Mouse (Mus musculus): Measurements from ENCODE around the gene Cby1.

Cby1 gene

DNA sequence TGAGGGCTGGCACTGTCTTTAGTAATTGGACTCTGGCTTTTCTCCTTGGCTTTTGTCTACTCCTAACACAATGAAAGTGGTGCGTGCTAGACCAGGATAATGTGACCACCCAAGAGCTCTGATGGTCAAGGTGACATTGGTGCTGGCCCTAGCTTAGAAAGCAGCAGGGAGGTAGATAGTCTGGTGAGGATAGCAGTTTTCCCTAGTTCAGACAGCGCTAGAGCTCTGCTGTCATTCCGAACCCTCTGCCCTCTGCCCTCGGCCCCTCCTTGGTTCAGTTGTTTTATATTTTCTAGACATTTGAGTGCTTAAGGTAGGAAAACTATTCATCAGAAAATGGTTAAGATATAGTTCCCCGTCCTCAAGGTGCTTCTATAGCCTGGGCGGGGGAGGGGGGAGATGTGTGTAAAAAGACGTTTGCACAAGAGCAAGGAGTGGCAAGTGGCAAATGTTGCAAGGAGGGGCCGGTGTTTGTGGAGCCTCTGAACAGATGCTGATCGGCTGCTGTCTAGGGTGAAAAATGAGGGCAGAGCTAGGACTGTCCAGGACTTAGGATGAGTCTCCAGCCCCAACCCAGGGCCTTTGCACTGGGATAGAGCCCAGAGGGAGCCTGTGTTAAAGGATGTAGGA is 38.7 kb downstream of the Cby1 start:
- no peak for DNase-seq (ENCODE audit: low spot score in 2 of 2)

DNA sequence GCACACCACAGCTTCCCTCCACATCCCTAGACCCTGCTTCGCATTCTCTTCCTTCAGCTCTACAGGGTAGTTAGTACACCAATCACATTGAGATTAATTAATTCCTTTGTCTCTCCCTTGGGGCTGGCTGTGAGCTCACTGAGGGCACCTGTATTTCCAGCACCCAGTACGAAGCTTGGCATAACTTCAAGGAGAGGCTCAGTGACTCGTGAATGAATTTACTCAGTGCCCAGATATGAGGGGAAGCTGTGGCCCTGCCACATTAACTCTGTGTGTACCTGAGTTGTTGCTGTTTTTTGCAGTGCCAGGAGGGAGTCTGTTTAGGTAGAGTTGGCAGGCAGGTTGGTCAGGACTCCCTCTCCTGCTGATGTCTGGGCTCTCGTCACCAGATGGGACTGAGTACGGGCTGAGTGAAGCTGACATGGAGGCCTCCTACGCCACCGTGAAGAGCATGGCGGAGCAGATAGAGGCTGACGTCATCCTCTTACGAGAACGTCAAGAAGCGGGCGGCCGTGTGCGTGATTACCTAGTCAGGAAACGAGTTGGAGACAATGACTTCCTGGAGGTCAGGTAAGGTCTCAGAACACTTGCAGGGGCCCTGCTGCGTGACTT is 47.7 kb downstream of the Cby1 start:
- no peak for DNase-seq (ENCODE audit: low spot score in 2 of 2)

DNA sequence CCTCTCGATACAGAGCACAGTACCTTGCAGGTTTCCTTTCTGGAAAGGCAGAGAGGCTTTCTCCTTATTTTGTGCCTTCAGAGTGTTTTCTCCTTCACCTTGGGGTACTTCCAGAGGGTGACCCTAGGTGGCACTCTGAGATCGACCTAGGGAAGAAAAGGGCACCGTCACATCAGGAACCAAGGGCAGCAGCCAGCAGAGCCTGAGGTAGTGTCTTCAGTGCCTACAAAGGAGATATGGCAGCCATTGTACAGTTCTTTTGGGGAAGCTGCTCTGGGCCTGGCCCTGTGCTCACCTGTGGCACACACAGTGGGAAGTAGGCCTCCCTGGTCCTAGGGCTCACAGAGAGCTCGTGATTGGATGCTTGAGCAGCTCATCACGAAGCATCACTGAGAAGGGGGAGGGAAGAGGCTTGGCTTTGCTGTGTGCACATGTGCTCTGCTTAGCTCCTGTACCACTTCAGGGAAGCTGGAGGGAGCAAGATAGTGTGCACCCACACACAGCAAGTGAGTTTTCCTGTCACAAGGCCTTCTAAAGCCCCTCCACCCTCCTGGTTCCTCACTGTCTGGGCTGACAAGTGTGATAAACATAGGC is 49.3 kb downstream of the Cby1 start:
- DNase-seq (ENCODE audit: low spot score in 2 of 2), result no peak

DNA sequence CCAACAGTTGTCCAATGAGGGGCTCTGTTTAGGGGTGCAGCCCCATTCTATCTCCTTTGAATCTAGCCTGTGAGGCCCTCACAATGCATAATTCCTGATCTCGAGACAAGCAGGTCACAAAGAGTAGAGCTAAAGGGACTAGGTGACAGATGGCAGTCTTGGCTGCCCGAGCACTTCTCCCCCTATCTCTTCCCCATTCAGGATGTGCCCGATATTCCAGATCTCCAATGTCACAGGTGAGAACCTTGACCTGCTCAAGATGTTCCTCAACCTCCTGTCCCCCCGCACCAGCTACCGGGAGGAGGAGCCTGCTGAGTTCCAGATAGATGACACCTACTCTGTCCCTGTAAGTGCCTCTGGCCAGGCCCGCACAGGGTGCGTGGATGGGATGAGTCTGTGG is 56.6 kb downstream of the Cby1 start:
- DNase-seq (ENCODE audit: low spot score in 2 of 2), result no peak

DNA sequence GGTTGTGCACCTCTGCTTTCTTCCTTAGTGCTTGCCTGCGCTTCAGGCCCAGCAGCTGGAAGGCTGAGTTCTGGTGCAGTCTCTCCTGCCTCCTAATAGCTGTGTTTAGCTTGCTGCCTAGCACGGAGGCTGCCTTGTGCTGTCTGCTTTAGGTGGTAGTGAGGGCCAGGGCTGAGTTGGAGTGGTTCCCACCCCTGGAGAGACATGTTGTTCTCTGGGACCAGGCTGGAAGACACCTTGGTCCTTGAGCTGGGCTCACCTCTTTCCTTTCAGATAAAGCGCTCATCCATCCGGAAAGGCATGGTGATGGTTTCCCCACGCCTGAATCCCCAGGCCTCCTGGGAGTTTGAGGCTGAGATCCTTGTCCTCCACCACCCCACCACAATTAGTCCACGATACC is 57.7 kb downstream of the Cby1 start:
- no peak for DNase-seq (ENCODE audit: low spot score in 2 of 2)

Measured in left cerebral cortex, adult 9 months (tissue).